Mouse (Mus musculus) embryonic facial prominence, embryonic 11.5 days (tissue): ENCODE measurements around the gene Kdm2a. TPM values are rescaled to one million over a fixed set of nuclear protein-coding genes. Genes with fewer than 3 reads are reported as not detected.
"Not testable (repeated sequence)": the region's sequence is repeated elsewhere in the genome, so short reads cannot be mapped to it uniquely, and the experiment has no call there.

Experiments used
- ATAC-seq: fragments of 200-750 bp; cut with Nextera tagmentation; replicated peaks from 2 replicates; pipeline ENCODE4 v1.8.0; 2017; ENCODE audit warnings: low read depth; ENCODE audit not compliant: insufficient number of reproducible peaks, low FRiP score, low TSS enrichment
- DNase-seq: peaks from one replicate; pipeline ENCODE4 v3.0.0-alpha.2; 2015; ENCODE audit warnings: low spot score
- H3K27ac ChIP-seq: fragments of 300-500 bp; sonication (generic); replicated peaks from 2 replicates; pipeline ENCODE4 v1.5.1; 2014; ENCODE audit warnings: mild to moderate bottlenecking, low read depth, low read length, control low read depth
- H3K27me3 ChIP-seq: fragments of 300-500 bp; sonication (generic); 2 replicates; pipeline ENCODE4 v1.6.1; 2014; ENCODE audit warnings: mild to moderate bottlenecking, low read length, moderate library complexity, mixed read lengths; ENCODE audit not compliant: control insufficient read depth, insufficient read depth
- H3K36me3 ChIP-seq: fragments of 300-500 bp; sonication (generic); replicated peaks from 2 replicates; pipeline ENCODE4 v1.6.1; 2014; ENCODE audit warnings: low read depth, mild to moderate bottlenecking, low read length, moderate library complexity, mixed read lengths; ENCODE audit not compliant: control insufficient read depth, insufficient read depth
- H3K4me1 ChIP-seq: fragments of 300-500 bp; sonication (generic); 2 replicates; pipeline ENCODE4 v1.6.1; 2014; ENCODE audit warnings: low read length, mixed read lengths; ENCODE audit not compliant: control insufficient read depth, insufficient read depth
- H3K4me2 ChIP-seq: fragments of 300-500 bp; sonication (generic); 2 replicates; pipeline ENCODE4 v1.6.1; 2014; ENCODE audit warnings: low read depth, mild to moderate bottlenecking, control low read depth, low read length, moderate library complexity
- H3K4me3 ChIP-seq: fragments of 300-500 bp; sonication (generic); 2 replicates; pipeline ENCODE4 v1.5.1; 2014; ENCODE audit warnings: low read depth, low read length, control low read depth
- H3K9ac ChIP-seq: fragments of 300-500 bp; sonication (generic); replicated peaks from 2 replicates; pipeline ENCODE4 v1.6.1; 2014; ENCODE audit warnings: mild to moderate bottlenecking, control low read depth, low read length
- H3K9me3 ChIP-seq: fragments of 300-500 bp; sonication (generic); replicated peaks from 2 replicates; pipeline ENCODE4 v1.6.1; 2016; ENCODE audit warnings: mild to moderate bottlenecking, low read length, inconsistent platforms, mixed read lengths; ENCODE audit not compliant: control insufficient read depth
- WGBS: fragments of 180-500 bp; shearing (Covaris S2); extraction: QIAGEN DNeasy Blood & Tissue Kit; methylation state at CpG from one replicate; pipeline ENCODE4 v1.1.7; 2014; 5-methylcytosine and 5-hydroxymethylcytosine counted together
- polyA plus RNA-seq: library from polyadenylated mRNA; unstranded; fragments of >200 nt; fragmentation: Nextera tagmentation; extraction: Ambion mirVana; gene quantifications from 2 replicates; pipeline ENCODE4 v1.2.1, GENCODE M21; 2014

Kdm2a gene
- polyA plus RNA-seq, 1 experiment from 2014 or later = 43.5 TPM

GRCm38 (mm10) chr19:4383306-4383705, 14.8 kb downstream of the Kdm2a start:
- no peaks in the 10 kb centered on the region for H3K36me3 ChIP-seq
- DNase-seq (no peak), ATAC-seq (no peak)
- no peaks in the 10 kb centered on the region for H3K27me3 ChIP-seq
- H3K9me3 ChIP-seq = no peaks in the 10 kb centered on the region
- no peak overlapping the region for H3K4me3 ChIP-seq
- no peak overlapping the region for H3K9ac ChIP-seq
- H3K27ac ChIP-seq = no peak overlapping the region
- no peaks in the 10 kb centered on the region for H3K4me1 ChIP-seq
- no peak overlapping the region for H3K4me2 ChIP-seq

GRCm38 (mm10) chr19:4382303-4382702, 15.8 kb downstream of the Kdm2a start:
- not testable (repeated sequence) for H3K9ac ChIP-seq, H3K27me3 ChIP-seq, H3K4me2 ChIP-seq, DNase-seq, H3K4me3 ChIP-seq, H3K9me3 ChIP-seq, ATAC-seq, H3K4me1 ChIP-seq, H3K36me3 ChIP-seq, H3K27ac ChIP-seq
- 94% methylated on average over 1 of the region's 1 CpGs for WGBS

- Histone ChIP-seq H3K9me3 (no peaks in the 10 kb centered on the region), H3K9ac (no peak overlapping the region), H3K4me1 (no peaks in the 10 kb centered on the region), H3K36me3 (no peaks in the 10 kb centered on the region), H3K27ac (no peak overlapping the region), H3K4me2 (no peak overlapping the region), H3K27me3 (no peaks in the 10 kb centered on the region), H3K4me3 (no peak overlapping the region)
- 98% methylated on average over 2 of the region's 2 CpGs for WGBS
- ATAC-seq (no peak), DNase-seq (no peak)
Measured at GRCm38 (mm10) chr19:4370656-4371055, 27.4 kb downstream of the Kdm2a start.

- Histone ChIP-seq H3K4me1 (no peaks in the 10 kb centered on the region), H3K27ac (no peak overlapping the region), H3K4me3 (no peak overlapping the region), H3K9me3 (no peaks in the 10 kb centered on the region), H3K36me3 (no peaks in the 10 kb centered on the region), H3K9ac (no peak overlapping the region), H3K27me3 (no peaks in the 10 kb centered on the region), H3K4me2 (no peak overlapping the region)
- WGBS = 91% methylated on average over 1 of the region's 1 CpGs
- DNase-seq = no peak
- ATAC-seq = no peak
Measured at GRCm38 (mm10) chr19:4370254-4370653, 27.8 kb downstream of the Kdm2a start.

- Histone ChIP-seq H3K9ac (no peak overlapping the region), H3K4me1 (no peaks in the 10 kb centered on the region), H3K9me3 (no peaks in the 10 kb centered on the region), H3K36me3 (peaks cover 7% of the 10 kb centered on the region), H3K27ac (no peak overlapping the region), H3K27me3 (no peaks in the 10 kb centered on the region), H3K4me2 (no peak overlapping the region), H3K4me3 (no peak overlapping the region)
- 90% methylated on average over 2 of the region's 2 CpGs for WGBS
- ATAC-seq = no peak
- no peak for DNase-seq
Measured at GRCm38 (mm10) chr19:4349455-4349854, 48.6 kb downstream of the Kdm2a start.

- ATAC-seq (no peak), DNase-seq (no peak)
- H3K36me3 ChIP-seq = peaks cover 7% of the 10 kb centered on the region
- no peaks in the 10 kb centered on the region for H3K27me3 ChIP-seq
- WGBS = 87% methylated on average over 1 of the region's 1 CpGs
- no peak overlapping the region for H3K4me2 ChIP-seq
- no peak overlapping the region for H3K27ac ChIP-seq
- no peak overlapping the region for H3K4me3 ChIP-seq
- H3K4me1 ChIP-seq = no peaks in the 10 kb centered on the region
- H3K9ac ChIP-seq = no peak overlapping the region
- H3K9me3 ChIP-seq = no peaks in the 10 kb centered on the region
Measured at GRCm38 (mm10) chr19:4346479-4346878, 51.6 kb downstream of the Kdm2a start.

- ATAC-seq = no peak
- Histone ChIP-seq H3K4me1 (peaks cover 7% of the 10 kb centered on the region; the same call in 1 of the 2 replicates), H3K27me3 (no peaks in the 10 kb centered on the region), H3K9ac (no peak overlapping the region), H3K4me3 (no peak overlapping the region), H3K4me2 (no peak overlapping the region), H3K36me3 (peaks cover 5% of the 10 kb centered on the region; the same call in 1 of the 2 replicates), H3K27ac (no peak overlapping the region), H3K9me3 (no peaks in the 10 kb centered on the region)
- peak; percentile 75 for DNase-seq
- 38% methylated on average over 2 of the region's 2 CpGs for WGBS
Measured at GRCm38 (mm10) chr19:4338162-4338561, 59.9 kb downstream of the Kdm2a start.

GRCm38 (mm10) chr19:4333791-4334190, 64.3 kb downstream of the Kdm2a start:
- peaks cover 7% of the 10 kb centered on the region; the same call in 1 of the 2 replicates for H3K4me1 ChIP-seq
- H3K4me3 ChIP-seq = peak overlapping the region; percentile 64
- H3K27ac ChIP-seq = peak overlapping the region; percentile 88
- peaks cover 3% of the 10 kb centered on the region for H3K36me3 ChIP-seq
- H3K27me3 ChIP-seq = no peaks in the 10 kb centered on the region
- DNase-seq (peak; percentile 96), ATAC-seq (peak; percentile 99)
- WGBS = 0% methylated on average over 16 of the region's 16 CpGs
- H3K4me2 ChIP-seq = peak overlapping the region; percentile 79
- H3K9ac ChIP-seq = peak overlapping the region; percentile 82
- no peaks in the 10 kb centered on the region for H3K9me3 ChIP-seq
